Mouse (Mus musculus) embryo, embryonic 10.5 days (tissue): Measurements from ENCODE around the gene Stat4.

Experiments
- DNase-seq: peaks from one replicate; pipeline ENCODE4 v3.0.0-alpha.2; 2015; ENCODE audit warnings: low spot score

The Stat4 gene

GRCm38 (mm10) chr1:52107206-52107605, 120.3 kb downstream of the Stat4 start:
- no peak for DNase-seq

GRCm38 (mm10) chr1:52111217-52111616, 124.3 kb downstream of the Stat4 start:
- DNase-seq = no peak

GRCm38 (mm10) chr1:52112301-52112700, 125.4 kb downstream of the Stat4 start:
- DNase-seq = no peak

GRCm38 (mm10) chr1:52113067-52113665, 126.2 kb downstream of the Stat4 start:
- no peak for DNase-seq

GRCm38 (mm10) chr1:52113666-52114069, 126.7 kb downstream of the Stat4 start:
- peak; percentile 97 for DNase-seq

- no peak for DNase-seq
Observed at GRCm38 (mm10) chr1:52116441-52116840, 129.5 kb downstream of the Stat4 start.

GRCm38 (mm10) chr1:52117777-52118176, 130.8 kb downstream of the Stat4 start:
- no peak for DNase-seq

GRCm38 (mm10) chr1:52118860-52119591, 132.1 kb downstream of the Stat4 start, which contains the start of gene Stat1:
Stat1 (plus strand) TSS chr1:52119440.
- peak; percentile 94 for DNase-seq

GRCm38 (mm10) chr1:52119691-52120090, 132.7 kb downstream of the Stat4 start:
- DNase-seq = peak; percentile 21

- DNase-seq = no peak
Observed at GRCm38 (mm10) chr1:52120191-52120590, 133.2 kb downstream of the Stat4 start.

GRCm38 (mm10) chr1:52121052-52121451, 134.1 kb downstream of the Stat4 start:
- no peak for DNase-seq

- DNase-seq = no peak
Observed at GRCm38 (mm10) chr1:52124818-52125217, 137.9 kb downstream of the Stat4 start.

- no peak for DNase-seq
Observed at GRCm38 (mm10) chr1:52127350-52127749, 140.4 kb downstream of the Stat4 start.

- no peak for DNase-seq
Observed at GRCm38 (mm10) chr1:52129794-52130193, 142.8 kb downstream of the Stat4 start.

GRCm38 (mm10) chr1:52131787-52132377, 144.9 kb downstream of the Stat4 start:
- no peak for DNase-seq

- no peak for DNase-seq
Observed at GRCm38 (mm10) chr1:52133254-52133653, 146.3 kb downstream of the Stat4 start.

- no peak for DNase-seq
Observed at GRCm38 (mm10) chr1:52137292-52137691, 150.3 kb downstream of the Stat4 start.

GRCm38 (mm10) chr1:52140534-52140933, 153.6 kb downstream of the Stat4 start:
- DNase-seq = no peak

GRCm38 (mm10) chr1:52141482-52141881, 154.5 kb downstream of the Stat4 start:
- DNase-seq = no peak

- no peak for DNase-seq
Observed at GRCm38 (mm10) chr1:52142117-52142516, 155.2 kb downstream of the Stat4 start.

- DNase-seq = no peak
Observed at GRCm38 (mm10) chr1:52143191-52143590, 156.2 kb downstream of the Stat4 start.

GRCm38 (mm10) chr1:52143596-52144156, 156.7 kb downstream of the Stat4 start:
- no peak for DNase-seq

- no peak for DNase-seq
Observed at GRCm38 (mm10) chr1:52144907-52145306, 158.0 kb downstream of the Stat4 start.
